Mouse (Mus musculus) 416B (cell line): ENCODE measurements around the gene 4933407L21Rik.

Experiments
- DNase-seq: peaks from one replicate; pipeline ENCODE4 v3.0.0; 2011; ENCODE audit warnings: low read depth

Gene 4933407L21Rik

GRCm38 (mm10) chr1:85916830-85917450 is 11.3 kb upstream of the 4933407L21Rik start:
- DNase-seq, result no peak

GRCm38 (mm10) chr1:85919621-85920020 is 8.7 kb upstream of the 4933407L21Rik start:
- peak; percentile 91 for DNase-seq

- no peak for DNase-seq
Measured at GRCm38 (mm10) chr1:85921725-85922124, 6.6 kb upstream of the 4933407L21Rik start.

GRCm38 (mm10) chr1:85922127-85922864 is 6.0 kb upstream of the 4933407L21Rik start:
- DNase-seq, result no peak

GRCm38 (mm10) chr1:85922865-85923211 is 5.4 kb upstream of the 4933407L21Rik start:
- no peak for DNase-seq

- no peak for DNase-seq
Measured at GRCm38 (mm10) chr1:85925183-85925582, 3.1 kb upstream of the 4933407L21Rik start.

GRCm38 (mm10) chr1:85928688-85929065 is 394 bp downstream of the 4933407L21Rik start:
- no peak for DNase-seq

- DNase-seq, result no peak
Measured at GRCm38 (mm10) chr1:85929406-85929805, 1.1 kb downstream of the 4933407L21Rik start.

- DNase-seq, result no peak
Measured at GRCm38 (mm10) chr1:85931170-85931569, 2.9 kb downstream of the 4933407L21Rik start.

- no peak for DNase-seq
Measured at GRCm38 (mm10) chr1:85933226-85933625, 4.9 kb downstream of the 4933407L21Rik start.

- DNase-seq, result no peak
Measured at GRCm38 (mm10) chr1:85933631-85934465, 5.6 kb downstream of the 4933407L21Rik start.

- DNase-seq, result no peak
Measured at GRCm38 (mm10) chr1:85934560-85934959, 6.3 kb downstream of the 4933407L21Rik start.

GRCm38 (mm10) chr1:85935148-85935852 is 7.0 kb downstream of the 4933407L21Rik start:
- peak; percentile 79 for DNase-seq

- no peak for DNase-seq
Measured at GRCm38 (mm10) chr1:85936265-85936664, 8.0 kb downstream of the 4933407L21Rik start.

- no peak for DNase-seq
Measured at GRCm38 (mm10) chr1:85937323-85937722, 9.0 kb downstream of the 4933407L21Rik start.

- DNase-seq, result no peak
Measured at GRCm38 (mm10) chr1:85942318-85942717, 14.0 kb downstream of the 4933407L21Rik start.

GRCm38 (mm10) chr1:85949085-85949684 is 20.9 kb downstream of the 4933407L21Rik start:
- DNase-seq, result no peak

GRCm38 (mm10) chr1:85955150-85955549 is 26.9 kb downstream of the 4933407L21Rik start:
- DNase-seq, result no peak

- DNase-seq, result peak; percentile 50
Measured at GRCm38 (mm10) chr1:85957290-85957689, 29.0 kb downstream of the 4933407L21Rik start.

- no peak for DNase-seq
Measured at GRCm38 (mm10) chr1:85957942-85958619, 29.8 kb downstream of the 4933407L21Rik start.
